Mouse (Mus musculus): ENCODE measurements at regions not wholly inside any gene's neighbourhood (a gene's known extent, or its start where the extent isn't known, plus 50 kb on each side); places are given as distances from the start of the nearest gene placed in this dataset.
"Not testable (repeated sequence)": the region's sequence is repeated elsewhere in the genome, so short reads cannot be mapped to it uniquely, and the experiment has no call there.

DNA sequence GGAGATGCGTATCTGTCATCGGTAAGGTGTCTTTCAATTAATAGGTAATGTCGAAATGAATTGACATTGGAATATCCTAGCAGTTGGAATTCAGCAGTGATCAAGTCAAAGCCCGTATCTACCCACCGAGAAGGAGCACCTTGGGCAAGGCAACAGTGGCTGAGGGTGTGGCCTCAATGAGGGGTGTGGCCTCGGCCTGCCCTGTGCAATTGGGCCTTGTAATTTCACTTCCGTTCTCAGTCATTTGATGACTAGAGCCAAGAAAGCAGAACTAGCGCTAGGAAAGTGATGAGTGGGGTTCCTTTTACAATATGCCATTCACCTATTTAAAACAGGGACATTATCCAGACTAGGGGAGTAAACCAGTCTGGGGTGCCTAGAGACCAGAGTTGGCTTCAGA, 77.6 kb downstream of the Elovl4 start:
- H3K4me1 ChIP-seq (ENCODE audit: control insufficient read depth, insufficient read depth, low read length), result no peaks in the 10 kb centered on the region
- DNase-seq, result no peak
- no peaks in the 10 kb centered on the region for H3K27me3 ChIP-seq (ENCODE audit: control insufficient read depth, insufficient read depth, low read length)
- WGBS, result 91% methylated on average over 8 of the region's 8 CpGs
- H3K4me3 ChIP-seq (replicated peaks; ENCODE audit: insufficient read depth, low read depth, low read length), result no peak overlapping the region
- TF ChIP-seq CTCF (IDR thresholded peaks at IDR 0.05; ENCODE audit: borderline replicate concordance, insufficient read depth, low read depth, low read length), result no peak
- no peak for TF ChIP-seq POLR2A (IDR thresholded peaks at IDR 0.05; ENCODE audit: borderline replicate concordance, insufficient read depth, low read length)
- no peak overlapping the region for H3K27ac ChIP-seq (ENCODE audit: insufficient read depth, low read length)

- TF ChIP-seq CTCF (IDR thresholded peaks at IDR 0.05; ENCODE audit: borderline replicate concordance, insufficient read depth, low read depth, low read length) (peak; percentile 84), POLR2A (IDR thresholded peaks at IDR 0.05; ENCODE audit: borderline replicate concordance, insufficient read depth, low read length) (no peak)
- peak; percentile 67 to 69 for DNase-seq
- no peaks in the 10 kb centered on the region for H3K4me1 ChIP-seq (ENCODE audit: control insufficient read depth, insufficient read depth, low read length)
- H3K4me3 ChIP-seq (replicated peaks; ENCODE audit: insufficient read depth, low read depth, low read length), result no peak overlapping the region
- H3K27me3 ChIP-seq (ENCODE audit: control insufficient read depth, insufficient read depth, low read length), result no peaks in the 10 kb centered on the region
- no peak overlapping the region for H3K27ac ChIP-seq (ENCODE audit: insufficient read depth, low read length)
- 9% methylated on average over 14 of the region's 14 CpGs for WGBS
Observed at GRCm38 (mm10) chr9:83727462-83728189, 78.5 kb downstream of the Elovl4 start.

- no peaks in the 10 kb centered on the region for H3K27me3 ChIP-seq (ENCODE audit: control insufficient read depth, insufficient read depth, low read length)
- WGBS, result 50% methylated on average over 16 of the region's 16 CpGs
- no peak for DNase-seq
- TF ChIP-seq CTCF (IDR thresholded peaks at IDR 0.05; ENCODE audit: borderline replicate concordance, insufficient read depth, low read depth, low read length) (no peak), POLR2A (IDR thresholded peaks at IDR 0.05; ENCODE audit: borderline replicate concordance, insufficient read depth, low read length) (no peak)
- peak overlapping the region; percentile 4 for H3K4me3 ChIP-seq (replicated peaks; ENCODE audit: insufficient read depth, low read depth, low read length)
- no peaks in the 10 kb centered on the region for H3K4me1 ChIP-seq (ENCODE audit: control insufficient read depth, insufficient read depth, low read length)
- H3K27ac ChIP-seq (ENCODE audit: insufficient read depth, low read length), result no peak overlapping the region
Observed at GRCm38 (mm10) chr9:83726979-83727378, 79.1 kb downstream of the Elovl4 start.

DNA sequence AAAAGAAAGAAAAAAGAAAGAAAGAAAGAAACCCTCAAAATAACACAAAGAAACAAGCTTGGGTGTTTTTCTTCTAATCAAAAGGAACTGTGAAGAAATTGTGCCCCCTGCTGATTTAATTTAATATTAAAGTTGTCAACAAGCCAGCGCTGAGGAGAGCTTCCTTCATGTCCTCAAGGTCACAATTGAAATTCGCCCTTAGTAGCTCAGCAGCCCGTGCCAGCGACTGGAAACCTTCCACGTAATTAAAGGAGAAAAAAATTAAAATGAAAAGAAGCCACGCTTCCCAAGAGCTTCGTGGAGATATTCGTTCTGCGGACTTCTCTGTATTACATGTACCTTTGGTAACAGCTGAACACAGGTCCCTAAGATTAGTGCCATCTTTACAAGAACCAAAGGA, 80.0 kb downstream of the Elovl4 start:
- Histone ChIP-seq H3K4me3 (replicated peaks; ENCODE audit: insufficient read depth, low read depth, low read length) (no peak overlapping the region), H3K4me1 (ENCODE audit: control insufficient read depth, insufficient read depth, low read length) (no peaks in the 10 kb centered on the region), H3K27ac (ENCODE audit: insufficient read depth, low read length) (no peak overlapping the region), H3K27me3 (ENCODE audit: control insufficient read depth, insufficient read depth, low read length) (no peaks in the 10 kb centered on the region)
- TF ChIP-seq POLR2A (IDR thresholded peaks at IDR 0.05; ENCODE audit: borderline replicate concordance, insufficient read depth, low read length) (no peak), CTCF (IDR thresholded peaks at IDR 0.05; ENCODE audit: borderline replicate concordance, insufficient read depth, low read depth, low read length) (no peak)
- DNase-seq, result peak in 1 of 2 experiments; percentile 21
- WGBS, result 28% methylated on average over 9 of the region's 9 CpGs

- H3K27me3 ChIP-seq (ENCODE audit: control insufficient read depth, insufficient read depth, low read length), result no peaks in the 10 kb centered on the region
- no peak overlapping the region for H3K27ac ChIP-seq (ENCODE audit: insufficient read depth, low read length)
- H3K4me1 ChIP-seq (ENCODE audit: control insufficient read depth, insufficient read depth, low read length), result no peaks in the 10 kb centered on the region
- WGBS, result 86% methylated on average over 8 of the region's 8 CpGs
- TF ChIP-seq POLR2A (IDR thresholded peaks at IDR 0.05; ENCODE audit: borderline replicate concordance, insufficient read depth, low read length) (no peak), CTCF (IDR thresholded peaks at IDR 0.05; ENCODE audit: borderline replicate concordance, insufficient read depth, low read depth, low read length) (no peak)
- no peak overlapping the region for H3K4me3 ChIP-seq (replicated peaks; ENCODE audit: insufficient read depth, low read depth, low read length)
- no peak for DNase-seq
Observed at GRCm38 (mm10) chr9:83725545-83725944, 80.5 kb downstream of the Elovl4 start.

DNA sequence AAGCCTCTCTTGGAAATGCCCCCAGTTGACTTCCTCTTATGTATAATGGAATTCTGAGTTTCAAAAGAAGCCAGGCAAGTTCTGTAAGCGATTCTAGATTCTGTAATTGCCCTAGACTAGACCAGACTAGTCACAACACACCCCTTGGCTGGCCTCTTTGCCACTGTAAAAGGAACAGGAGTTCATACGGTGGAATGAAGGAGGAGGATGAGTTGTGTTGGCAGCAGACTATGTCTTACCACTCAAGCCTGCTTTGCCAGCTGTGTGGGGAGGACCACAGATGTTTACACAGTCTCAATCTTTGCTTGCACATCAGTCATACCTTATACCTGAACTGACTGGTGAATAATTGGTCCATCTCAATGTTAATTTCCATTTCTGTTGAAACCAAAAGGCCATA, 85.1 kb downstream of the Elovl4 start:
- H3K27me3 ChIP-seq (ENCODE audit: control insufficient read depth, insufficient read depth, low read length), result no peaks in the 10 kb centered on the region
- H3K4me1 ChIP-seq (ENCODE audit: control insufficient read depth, insufficient read depth, low read length), result no peaks in the 10 kb centered on the region
- no peak overlapping the region for H3K4me3 ChIP-seq (replicated peaks; ENCODE audit: insufficient read depth, low read depth, low read length)
- 52% methylated on average over 2 of the region's 2 CpGs for WGBS
- no peak for DNase-seq
- H3K27ac ChIP-seq (ENCODE audit: insufficient read depth, low read length), result no peak overlapping the region
- TF ChIP-seq CTCF (IDR thresholded peaks at IDR 0.05; ENCODE audit: borderline replicate concordance, insufficient read depth, low read depth, low read length) (no peak), POLR2A (IDR thresholded peaks at IDR 0.05; ENCODE audit: borderline replicate concordance, insufficient read depth, low read length) (no peak)

- H3K4me3 ChIP-seq (replicated peaks; ENCODE audit: insufficient read depth, low read depth, low read length), result no peak overlapping the region
- TF ChIP-seq POLR2A (IDR thresholded peaks at IDR 0.05; ENCODE audit: borderline replicate concordance, insufficient read depth, low read length) (no peak), CTCF (IDR thresholded peaks at IDR 0.05; ENCODE audit: borderline replicate concordance, insufficient read depth, low read depth, low read length) (no peak)
- no peaks in the 10 kb centered on the region for H3K4me1 ChIP-seq (ENCODE audit: control insufficient read depth, insufficient read depth, low read length)
- 75% methylated on average over 4 of the region's 4 CpGs for WGBS
- no peak overlapping the region for H3K27ac ChIP-seq (ENCODE audit: insufficient read depth, low read length)
- no peak for DNase-seq
- H3K27me3 ChIP-seq (ENCODE audit: control insufficient read depth, insufficient read depth, low read length), result no peaks in the 10 kb centered on the region
Observed at GRCm38 (mm10) chr9:83719811-83720210, 86.3 kb downstream of the Elovl4 start.

DNA sequence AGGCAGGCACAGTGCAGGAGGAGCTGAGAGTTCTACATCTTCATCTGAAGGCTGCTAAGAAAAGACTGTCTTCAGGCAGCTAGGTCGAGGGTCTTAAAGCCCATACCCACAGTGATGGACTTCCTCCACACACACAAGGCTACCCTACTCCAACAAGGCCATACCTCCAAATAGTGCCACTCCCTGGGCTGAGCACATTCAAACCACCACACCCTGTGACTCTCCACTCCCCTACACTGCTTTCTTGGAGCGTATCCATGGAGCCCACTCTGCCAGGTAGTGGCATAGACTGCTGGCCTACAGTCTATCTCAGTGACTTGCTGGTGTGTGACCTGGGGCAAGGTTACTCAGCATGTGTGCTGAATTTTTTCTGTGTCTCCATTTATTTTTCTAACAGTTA, 88.0 kb downstream of the Elovl4 start:
- WGBS, result 93% methylated on average over 2 of the region's 2 CpGs
- H3K4me1 ChIP-seq (ENCODE audit: control insufficient read depth, insufficient read depth, low read length), result not testable (repeated sequence)

More for the DNA sequence above, 88.0 kb downstream of the Elovl4 start:
- not testable (repeated sequence) for H3K27ac ChIP-seq (ENCODE audit: insufficient read depth, low read length); H3K27me3 ChIP-seq (ENCODE audit: control insufficient read depth, insufficient read depth, low read length); DNase-seq; H3K4me3 ChIP-seq (replicated peaks; ENCODE audit: insufficient read depth, low read depth, low read length)
